Mouse (Mus musculus) brain, embryonic 14.5 days (tissue): ENCODE results near the gene Vapa.

Source experiments
- CTCF ChIP-seq: fragments of 200-500 bp; IDR thresholded peaks from 2 replicates; pipeline ENCODE4 v1.5.1; 2012; ENCODE audit warnings: inconsistent platforms, mild to moderate bottlenecking, moderate library complexity, borderline replicate concordance; ENCODE audit not compliant: insufficient read depth, insufficient read length; ENCODE audit errors: extremely low read depth
- POLR2A ChIP-seq: fragments of 200-500 bp; IDR thresholded peaks from 2 replicates; pipeline ENCODE4 v1.6.1; 2012; ENCODE audit warnings: mild to moderate bottlenecking, inconsistent platforms, borderline replicate concordance; ENCODE audit not compliant: poor library complexity, insufficient read depth, insufficient read length, severe bottlenecking; ENCODE audit errors: extremely low read depth

- TF ChIP-seq CTCF (no peak), POLR2A (no peak)
Observed at GRCm38 (mm10) chr17:65552426-65552997, 60.8 kb downstream of the Vapa start.
